Mouse (Mus musculus): ENCODE data around the gene Pbrm1.

Gene Pbrm1

DNA sequence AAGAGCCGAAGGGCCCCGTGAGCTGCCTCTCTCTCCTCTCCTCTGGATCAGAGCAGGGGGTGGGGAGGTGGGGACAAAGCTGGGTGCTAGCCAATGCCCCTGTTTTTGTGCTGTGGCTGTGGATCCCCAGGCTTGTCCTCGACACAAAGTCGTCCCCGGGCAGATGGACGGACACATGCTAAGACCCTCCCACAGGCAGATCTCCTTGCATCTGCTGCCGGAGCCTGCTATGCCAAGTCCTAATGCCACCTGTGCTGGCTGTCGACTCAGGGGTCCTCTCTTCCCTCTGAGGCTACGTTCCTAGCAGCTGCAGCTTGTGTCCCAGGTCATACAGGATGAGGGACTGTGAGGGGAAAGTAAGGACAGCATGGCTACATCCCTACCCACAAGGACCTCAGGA lies 147.9 kb downstream of the Pbrm1 start:
- no peak for DNase-seq

DNA sequence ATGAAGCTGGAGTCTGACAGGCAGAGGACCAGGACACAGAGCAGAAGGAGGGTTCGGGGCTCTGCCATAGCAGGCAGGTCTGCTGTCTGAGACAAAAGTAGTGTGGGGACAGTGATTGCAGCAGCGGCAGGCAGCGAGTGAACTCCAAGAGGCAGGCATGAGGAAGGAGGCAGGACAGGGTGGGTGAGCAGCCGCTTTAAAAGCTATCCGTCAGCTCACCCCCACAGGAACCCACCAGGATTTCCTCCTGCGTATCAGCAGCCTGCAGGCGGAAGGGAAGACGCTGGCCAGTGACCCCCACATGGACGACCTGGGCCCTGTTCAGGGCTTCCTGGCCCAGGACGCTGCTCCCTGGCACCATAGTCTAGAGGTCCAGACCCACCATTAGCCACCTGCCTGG lies 149.5 kb downstream of the Pbrm1 start, which contains the start of gene Stab1:
Gene Stab1, minus strand, starts transcription at position 217 of the 400 bp plus-strand sequence.
- DNase-seq = no peak

DNA sequence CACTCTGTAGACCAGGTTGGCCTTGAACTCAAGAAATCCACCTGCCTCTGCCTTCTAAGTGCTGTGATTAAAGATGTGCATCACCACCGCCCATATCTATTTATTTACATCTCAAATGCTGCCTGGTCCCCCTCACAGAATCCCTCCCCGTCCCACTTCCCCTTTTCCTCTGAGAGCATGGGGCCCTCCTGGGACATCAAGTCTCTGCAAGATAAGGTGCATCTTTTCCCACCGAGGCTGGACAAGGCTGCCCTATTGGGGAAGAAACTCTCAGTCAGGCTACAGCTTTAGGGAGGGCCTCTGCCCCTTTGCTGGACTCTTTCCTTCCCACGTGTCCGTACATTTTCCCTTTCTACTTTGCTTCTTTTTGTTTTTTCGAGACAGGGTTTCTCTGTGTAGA lies 150.6 kb downstream of the Pbrm1 start:
- no peak for DNase-seq

DNA sequence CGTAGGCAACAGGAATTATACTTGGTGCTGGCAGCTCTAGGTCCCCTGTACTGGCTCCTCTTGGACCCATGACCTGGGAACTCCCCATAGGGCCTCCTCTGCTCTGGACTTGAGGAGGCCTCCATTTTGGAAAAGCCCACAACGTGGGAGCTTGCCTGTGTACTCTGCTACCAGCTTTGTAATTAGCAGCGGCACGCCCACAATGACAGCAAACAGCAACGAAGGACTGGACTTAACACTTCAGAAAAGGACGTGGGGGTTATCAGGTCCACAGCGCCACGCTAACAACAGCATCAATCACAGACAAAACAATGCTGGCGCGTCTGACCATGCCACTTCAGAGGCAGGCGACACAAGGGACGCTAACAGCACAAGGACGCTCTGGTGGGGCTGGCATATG lies 152.0 kb downstream of the Pbrm1 start:
- no peak for DNase-seq
